Mouse (Mus musculus): Measurements from ENCODE around the gene Cpd.

GRCm38 (mm10) chr11:76847354-76847753, 536 bp upstream of the Cpd start:
- no peak for TF ChIP-seq POLR2A (IDR thresholded peaks at IDR 0.05; ENCODE audit: borderline replicate concordance, control insufficient read depth, low read depth, low read length)
- no peak for TF ChIP-seq CTCF (IDR thresholded peaks at IDR 0.05; ENCODE audit: control insufficient read depth, insufficient read depth, low read length)
